Mouse (Mus musculus) midbrain, postnatal 0 days (tissue): ENCODE measurements around the gene Cdip1. TPM values are rescaled to one million over a fixed set of nuclear protein-coding genes. Genes with fewer than 3 reads are reported as not detected.
A peak's percentile ranks its signal among the peaks of the same experiment; 100 is the strongest.

ENCODE experiments used
- ATAC-seq: fragments of 200-750 bp; cut with Nextera tagmentation; 2 replicates; pipeline ENCODE4 v1.8.0; 2017; ENCODE audit warnings: moderate number of reproducible peaks, mild to moderate bottlenecking, moderate TSS enrichment, moderate library complexity; ENCODE audit not compliant: low FRiP score
- DNase-seq: peaks from one replicate; pipeline ENCODE4 v3.0.0-alpha.2; 2015; ENCODE audit warnings: low spot score
- H3K27ac ChIP-seq: fragments of 300-500 bp; sonication (generic); 2 replicates; pipeline ENCODE4 v1.5.1; 2014; ENCODE audit warnings: low read depth, mild to moderate bottlenecking, low read length, mixed read lengths
- H3K27me3 ChIP-seq: fragments of 300-500 bp; sonication (generic); 2 replicates; pipeline ENCODE4 v1.6.1; 2014; ENCODE audit warnings: low read length, control low read depth, mixed read lengths; ENCODE audit not compliant: insufficient read depth
- H3K36me3 ChIP-seq: fragments of 300-500 bp; sonication (generic); 2 replicates; pipeline ENCODE4 v1.6.1; 2014; ENCODE audit warnings: low read length, control low read depth, mixed read lengths; ENCODE audit not compliant: insufficient read depth
- H3K4me1 ChIP-seq: fragments of 300-500 bp; sonication (generic); 2 replicates; pipeline ENCODE4 v1.6.1; 2014; ENCODE audit warnings: mild to moderate bottlenecking, control low read depth, antibody characterized with exemption, low read length, mixed read lengths; ENCODE audit not compliant: insufficient read depth
- H3K4me2 ChIP-seq: fragments of 300-500 bp; sonication (generic); 2 replicates; pipeline ENCODE4 v1.6.1; 2014; ENCODE audit warnings: low read depth, mild to moderate bottlenecking, low read length, mixed read lengths; ENCODE audit not compliant: poor library complexity, severe bottlenecking
- H3K4me3 ChIP-seq: fragments of 300-500 bp; sonication (generic); 2 replicates; pipeline ENCODE4 v1.5.1; 2014; ENCODE audit warnings: low read depth, mild to moderate bottlenecking, low read length, moderate library complexity
- H3K9ac ChIP-seq: fragments of 300-500 bp; sonication (generic); replicated peaks from 2 replicates; pipeline ENCODE4 v1.6.1; 2014; ENCODE audit warnings: mild to moderate bottlenecking, low read length, moderate library complexity, mixed read lengths; ENCODE audit not compliant: poor library complexity, severe bottlenecking
- H3K9me3 ChIP-seq: fragments of 300-500 bp; sonication (generic); 2 replicates; pipeline ENCODE4 v1.6.1; 2016; ENCODE audit warnings: low read length, control low read depth
- CTCF ChIP-seq: IDR thresholded peaks from 2 replicates; pipeline ENCODE4 v1.5.1; 2016; ENCODE audit warnings: antibody characterized with exemption, mild to moderate bottlenecking
- WGBS: fragments of 180-500 bp; shearing (Covaris S2); extraction: QIAGEN DNeasy Blood & Tissue Kit; methylation state at CpG from one replicate; pipeline ENCODE4 v1.1.7; 2014; 5-methylcytosine and 5-hydroxymethylcytosine counted together
- polyA plus RNA-seq: library from polyadenylated mRNA; unstranded; fragments of >200 nt; fragmentation: Nextera tagmentation; extraction: Ambion mirVana; gene quantifications from 2 replicates; pipeline ENCODE4 v1.2.1, GENCODE M21; 2015
- total RNA-seq: library from RNA; depleted of rRNA; stranded (reverse); fragments of >200 nt; gene quantifications from 2 replicates; pipeline ENCODE4 v1.2.3, GENCODE M21; 2014

Cdip1 gene
- total and polyA plus RNA-seq, 2 experiments from 2014 or later = 130 to 131 TPM

DNA sequence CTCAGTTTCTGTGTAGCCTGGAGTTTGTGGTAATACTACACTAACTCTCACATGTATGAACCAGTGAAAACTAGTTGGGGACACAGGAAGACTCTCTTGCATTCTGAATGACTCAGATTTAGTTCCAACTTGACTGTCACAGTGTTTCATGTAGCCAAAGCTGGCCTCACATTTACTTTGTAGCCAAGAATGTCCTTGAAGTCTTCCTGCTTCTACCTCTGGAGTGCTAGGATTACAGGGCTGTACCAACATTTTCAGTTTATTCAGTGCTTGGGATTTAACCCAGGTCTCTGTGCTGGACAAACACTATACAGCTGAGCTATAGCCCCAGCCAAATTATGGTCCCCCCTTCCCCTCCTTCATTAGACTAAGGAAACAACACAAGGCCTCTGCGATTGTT is 47.9 kb downstream of the Cdip1 start:
- no peak overlapping the region for H3K9ac ChIP-seq
- DNase-seq = no peak
- ATAC-seq = no peak
- H3K27me3 ChIP-seq = no peaks in the 10 kb centered on the region
- H3K4me2 ChIP-seq = no peak overlapping the region
- H3K36me3 ChIP-seq = no peaks in the 10 kb centered on the region
- H3K9me3 ChIP-seq = no peaks in the 10 kb centered on the region
- no peak overlapping the region for H3K4me3 ChIP-seq
- no peak overlapping the region for H3K27ac ChIP-seq
- H3K4me1 ChIP-seq = no peaks in the 10 kb centered on the region
- WGBS = 94% methylated on average over 1 of the region's 1 CpGs
- TF ChIP-seq CTCF = no peak

DNA sequence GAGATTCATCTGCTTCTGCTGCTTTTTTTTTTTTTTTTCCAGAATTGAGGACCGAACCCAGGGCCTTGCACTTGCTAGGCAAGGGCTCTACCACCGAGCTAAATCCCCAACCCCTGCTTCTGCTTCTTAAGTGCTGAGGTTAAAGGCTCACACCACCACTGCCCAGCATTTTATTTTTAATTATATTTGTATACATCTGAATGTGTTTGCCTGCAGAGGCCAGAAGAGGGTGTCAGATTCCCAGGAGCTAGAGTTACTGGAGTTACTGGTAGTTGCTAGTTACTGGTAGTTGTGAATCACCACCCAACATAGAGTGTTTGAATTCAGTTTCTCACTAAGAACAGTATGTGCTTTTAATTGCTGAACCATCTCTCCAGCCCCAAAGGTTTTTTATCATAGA is 50.1 kb downstream of the Cdip1 start:
- Histone ChIP-seq H3K27ac (no peak overlapping the region), H3K9ac (no peak overlapping the region), H3K9me3 (no peaks in the 10 kb centered on the region), H3K4me1 (no peaks in the 10 kb centered on the region), H3K27me3 (no peaks in the 10 kb centered on the region), H3K36me3 (no peaks in the 10 kb centered on the region), H3K4me2 (no peak overlapping the region), H3K4me3 (no peak overlapping the region)
- WGBS = 95% methylated on average over 2 of the region's 2 CpGs
- TF ChIP-seq CTCF = 0 out of 2 replicates have a peak, but pooled peaks have one; percentile 3
- ATAC-seq (no peak), DNase-seq (no peak)

DNA sequence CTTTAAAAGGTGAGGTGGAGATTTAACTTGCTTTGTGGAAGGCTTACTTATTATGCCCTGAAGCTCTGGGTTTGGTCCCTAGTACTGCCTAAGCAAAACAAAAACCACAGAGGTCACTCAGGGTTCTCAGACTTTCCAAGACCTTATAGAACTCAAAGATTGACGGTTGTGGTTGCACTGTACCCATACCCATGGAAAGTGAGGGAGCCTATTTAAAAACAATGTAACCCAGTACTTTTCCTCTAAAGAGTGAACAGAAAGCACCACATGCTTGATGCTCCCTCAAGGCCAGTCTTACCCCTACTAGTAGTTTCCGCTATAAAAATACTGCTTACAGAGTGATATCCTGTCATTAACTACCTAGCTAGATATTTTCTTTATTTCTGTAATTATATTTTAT is 53.8 kb downstream of the Cdip1 start:
- Histone ChIP-seq H3K4me2 (no peak overlapping the region), H3K4me1 (no peaks in the 10 kb centered on the region), H3K4me3 (no peak overlapping the region), H3K9ac (no peak overlapping the region), H3K27me3 (no peaks in the 10 kb centered on the region), H3K27ac (no peak overlapping the region), H3K36me3 (no peaks in the 10 kb centered on the region), H3K9me3 (no peaks in the 10 kb centered on the region)
- no peak for DNase-seq
- 86% methylated on average over 2 of the region's 2 CpGs for WGBS
- no peak for TF ChIP-seq CTCF
- ATAC-seq = no peak

- Histone ChIP-seq H3K36me3 (no peaks in the 10 kb centered on the region), H3K27me3 (no peaks in the 10 kb centered on the region), H3K27ac (no peak overlapping the region), H3K4me3 (no peak overlapping the region), H3K4me2 (no peak overlapping the region), H3K9me3 (no peaks in the 10 kb centered on the region), H3K9ac (no peak overlapping the region), H3K4me1 (peaks cover 9% of the 10 kb centered on the region; the same call in 1 of the 2 replicates)
- peak; percentile 26 for DNase-seq
- TF ChIP-seq CTCF = no peak
- ATAC-seq = no peak
- 80% methylated on average over 3 of the region's 3 CpGs for WGBS
These were observed 59.2 kb downstream of the Cdip1 start for GRCm38 (mm10) chr16:4730776-4731358.

GRCm38 (mm10) chr16:4727963-4728362 is 62.1 kb downstream of the Cdip1 start:
- ATAC-seq = no peak
- 95% methylated on average over 1 of the region's 1 CpGs for WGBS
- H3K27me3 ChIP-seq = no peaks in the 10 kb centered on the region
- no peak overlapping the region for H3K27ac ChIP-seq
- H3K9ac ChIP-seq = no peak overlapping the region
- no peak for DNase-seq
- H3K4me3 ChIP-seq = no peak overlapping the region
- no peaks in the 10 kb centered on the region for H3K9me3 ChIP-seq
- no peak overlapping the region for H3K4me2 ChIP-seq
- H3K36me3 ChIP-seq = no peaks in the 10 kb centered on the region
- no peak for TF ChIP-seq CTCF
- H3K4me1 ChIP-seq = peaks cover 9% of the 10 kb centered on the region; the same call in 1 of the 2 replicates

DNA sequence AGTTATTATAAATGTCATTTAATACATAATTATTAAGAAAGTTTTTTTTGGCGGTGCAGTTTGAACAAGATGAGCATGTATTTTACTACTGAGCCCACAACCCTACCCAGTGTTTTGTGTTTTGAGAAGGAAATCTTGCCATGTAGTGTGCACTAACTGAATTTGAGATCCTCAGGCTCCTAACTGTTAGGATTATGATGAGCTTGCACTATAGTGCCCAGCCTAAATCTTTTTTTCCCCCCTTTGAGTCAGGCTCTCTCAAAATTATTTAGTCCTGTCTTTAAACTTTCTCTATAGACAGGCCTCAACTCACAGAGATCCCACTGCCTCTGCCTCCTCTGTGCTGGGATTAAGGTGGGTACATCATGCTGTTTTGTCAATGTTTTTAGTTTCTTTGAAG is 62.6 kb downstream of the Cdip1 start:
- Histone ChIP-seq H3K27me3 (no peaks in the 10 kb centered on the region), H3K9ac (no peak overlapping the region), H3K4me1 (peaks cover 9% of the 10 kb centered on the region; the same call in 1 of the 2 replicates), H3K9me3 (no peaks in the 10 kb centered on the region), H3K36me3 (no peaks in the 10 kb centered on the region), H3K27ac (no peak overlapping the region), H3K4me2 (peak overlapping the region; percentile 81; the same call in 1 of the 2 replicates), H3K4me3 (peak overlapping the region; percentile 97; the same call in 1 of the 2 replicates)
- no peak for TF ChIP-seq CTCF
- ATAC-seq (no peak), DNase-seq (no peak)
- WGBS = 95% methylated on average over 1 of the region's 1 CpGs
